Mouse (Mus musculus) embryonic fibroblast, embryonic 13.5 days (primary cell): ENCODE results near the gene Mapt.

Experiments used
- CTCF ChIP-seq: IDR thresholded peaks from 2 replicates; pipeline ENCODE4 v1.5.1; 2011; ENCODE audit warnings: mild to moderate bottlenecking, control low read depth, low read length, moderate library complexity, borderline replicate concordance; ENCODE audit not compliant: insufficient read depth
- POLR2A ChIP-seq: IDR thresholded peaks from 2 replicates; pipeline ENCODE4 v1.6.1; 2011; ENCODE audit warnings: low read depth, mild to moderate bottlenecking, control low read depth, low read length, moderate library complexity

- TF ChIP-seq POLR2A (no peak), CTCF (peak; percentile 67)
These were observed 47.0 kb downstream of the Mapt start for GRCm38 (mm10) chr11:104278222-104278621.
